In the genomic region with DNA sequence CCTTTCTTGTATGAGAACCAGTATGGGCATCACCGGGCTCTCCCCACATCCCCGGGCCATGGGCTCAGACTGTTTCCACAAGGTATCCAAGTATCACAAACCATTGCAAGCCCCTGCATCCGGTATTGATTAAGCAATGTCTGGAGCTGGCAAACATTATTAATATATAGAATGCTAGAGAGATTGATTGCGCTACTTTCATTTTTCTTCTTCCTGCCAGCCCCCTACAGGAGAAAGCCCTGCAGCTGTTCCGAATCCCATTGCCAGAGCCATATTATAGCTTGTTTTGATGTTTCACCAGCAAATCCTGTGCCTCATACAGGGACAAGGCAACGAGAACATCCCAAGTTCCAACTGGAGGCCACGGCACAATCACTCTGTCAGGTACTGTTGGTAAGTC, we compare ENCODE assay signal across 11 mouse cellular contexts.
DNase-seq lines count a peak whose midpoint lies in the region; ATAC-seq and TF ChIP-seq lines count a peak whose summit lies in the region.
"Had no signal": no experiment of that assay in that cellular context is flagged by ENCODE, and none has a peak within 500 bp of the region (broad histone marks: within the 10 kb centered on the region; RNA-seq: fewer than 3 reads in every experiment).

No protein-coding gene starts in this region.

- 33% methylated on average over 7 of the region's 7 CpGs for WGBS in limb, embryonic 12.5 days

- DNase-seq in layer of hippocampus, adult 2 months (ENCODE audit: low spot score in 2 of 2) = no peak
- DNase-seq in layer of hippocampus, adult 9-11 months = no peak
- peak; percentile 55 for DNase-seq in forelimb bud, embryonic 11.5 days (ENCODE audit: low read depth, low spot score)
- DNase-seq in frontal cortex, postnatal 14 days (ENCODE audit: low spot score in 2 of 2) = no peak
- DNase-seq in ovary, postnatal 14 days (ENCODE audit: low spot score) = no peak

- no peak for ATAC-seq in limb, embryonic 12.5 days (ENCODE audit: insufficient number of reproducible peaks, insufficient read depth, low FRiP score, low TSS enrichment, low read depth)

- H3K4me2 ChIP-seq in limb, embryonic 12.5 days = peak overlapping the region; percentile 35
- H3K4me2 ChIP-seq: embryonic facial prominence, embryonic 12.5 days; forebrain, embryonic 12.5 days; heart, embryonic 12.5 days; hindbrain, embryonic 15.5 days had no signal

- H3K27ac ChIP-seq in layer of hippocampus, adult 2 months = no peak overlapping the region
- no peak overlapping the region for H3K27ac ChIP-seq in limb, embryonic 12.5 days
- H3K27ac ChIP-seq: embryonic facial prominence, embryonic 12.5 days; forebrain, embryonic 12.5 days; hindbrain, embryonic 15.5 days had no signal

- no peaks in the 10 kb centered on the region for H3K36me3 ChIP-seq in limb, embryonic 12.5 days
- H3K36me3 ChIP-seq: embryonic facial prominence, embryonic 12.5 days; forebrain, embryonic 12.5 days; heart, embryonic 12.5 days; hindbrain, embryonic 15.5 days had no signal

- peaks cover 50% of the 10 kb centered on the region for H3K4me1 ChIP-seq in limb, embryonic 12.5 days (replicated peaks)
- H3K4me1 ChIP-seq: forebrain, embryonic 12.5 days; heart, embryonic 12.5 days; hindbrain, embryonic 15.5 days had no signal

- no peak overlapping the region for H3K4me3 ChIP-seq in layer of hippocampus, adult 2 months
- H3K4me3 ChIP-seq in limb, embryonic 12.5 days (replicated peaks) = no peak overlapping the region
- H3K4me3 ChIP-seq: embryonic facial prominence, embryonic 12.5 days; forebrain, embryonic 12.5 days; heart, embryonic 12.5 days; hindbrain, embryonic 15.5 days had no signal

- peak; percentile 1; the same call in 1 of the 2 replicates for TF ChIP-seq CTCF in layer of hippocampus, adult 2 months (conservative IDR thresholded peaks at IDR 0.05)

- H3K27me3 ChIP-seq in limb, embryonic 12.5 days = peaks cover 33% of the 10 kb centered on the region
- H3K27me3 ChIP-seq: embryonic facial prominence, embryonic 12.5 days; forebrain, embryonic 12.5 days; hindbrain, embryonic 15.5 days had no signal

- no peaks in the 10 kb centered on the region for H3K9me3 ChIP-seq in limb, embryonic 12.5 days
- H3K9me3 ChIP-seq: embryonic facial prominence, embryonic 12.5 days; forebrain, embryonic 12.5 days; heart, embryonic 12.5 days; hindbrain, embryonic 15.5 days had no signal

- no peak overlapping the region for H3K9ac ChIP-seq in limb, embryonic 12.5 days (replicated peaks)
- H3K9ac ChIP-seq: embryonic facial prominence, embryonic 12.5 days; forebrain, embryonic 12.5 days; forebrain, postnatal 0 days; heart, embryonic 12.5 days; hindbrain, embryonic 15.5 days had no signal
